Mouse (Mus musculus): ENCODE measurements at regions not wholly inside any gene's neighbourhood (a gene's known extent, or its start where the extent isn't known, plus 50 kb on each side); places are given as distances from the start of the nearest gene placed in this dataset.

GRCm38 (mm10) chr5:43441306-43441705, 74.0 kb upstream of the C1qtnf7 start:
- H3K9me3 ChIP-seq (replicated peaks; ENCODE audit: insufficient read depth, low read length), result no peaks in the 10 kb centered on the region
- no peak overlapping the region for H3K9ac ChIP-seq (ENCODE audit: control insufficient read depth, low read depth, low read length, poor library complexity, severe bottlenecking)
- no peak overlapping the region for H3K4me3 ChIP-seq (ENCODE audit: control insufficient read depth in 1 of 2, insufficient read depth in 1 of 2, low read depth in 2 of 2, low read length in 2 of 2)
- no peaks in the 10 kb centered on the region for H3K36me3 ChIP-seq (ENCODE audit: control insufficient read depth in 1 of 2, insufficient read depth in 2 of 2, low read length in 2 of 2)
- peaks cover 2 to 6% of the 10 kb centered on the region in 2 experiments; a peak in 3 of 4 replicates for H3K27me3 ChIP-seq (ENCODE audit: control insufficient read depth in 1 of 2, insufficient read depth in 2 of 2, low read length in 2 of 2)
- no peaks in the 10 kb centered on the region for H3K79me2 ChIP-seq (ENCODE audit: control insufficient read depth, insufficient read depth, low read length, poor library complexity)
- no peaks in the 10 kb centered on the region for H3K4me1 ChIP-seq (ENCODE audit: control insufficient read depth in 1 of 2, insufficient read depth in 2 of 2, low read length in 2 of 2)
- DNase-seq (ENCODE audit: low read depth, low spot score), result no peak
- no peak overlapping the region for H3K27ac ChIP-seq (ENCODE audit: control insufficient read depth, low read depth, low read length)
- TF ChIP-seq POLR2AphosphoS5 (IDR thresholded peaks at IDR 0.05; ENCODE audit: borderline replicate concordance, low read depth, low read length) (no peak), MXI1 (IDR thresholded peaks at IDR 0.05; ENCODE audit: low read depth, low read length) (no peak), E2F4 (IDR thresholded peaks at IDR 0.05; ENCODE audit: borderline replicate concordance, low read depth, low read length) (no peak), TBP (IDR thresholded peaks at IDR 0.05; ENCODE audit: low read depth, low read length) (no peak), ETS1 (IDR thresholded peaks at IDR 0.05; ENCODE audit: low read depth, low read length) (no peak), MYB (IDR thresholded peaks at IDR 0.05; ENCODE audit: low read depth, low read length) (no peak), NRF1 (IDR thresholded peaks at IDR 0.05; ENCODE audit: insufficient read depth, low read depth, low read length, poor library complexity, severe bottlenecking) (no peak), GATA1 (IDR thresholded peaks at IDR 0.05; ENCODE audit: low read depth, low read length) (no peak), CHD1 (IDR thresholded peaks at IDR 0.05; ENCODE audit: low read depth, low read length) (no peak), KAT2A (conservative IDR thresholded peaks at IDR 0.05; ENCODE audit: low read depth, low read length) (no peak), ZKSCAN1 (IDR thresholded peaks at IDR 0.05; ENCODE audit: low read depth, low read length) (no peak), TCF12 (IDR thresholded peaks at IDR 0.05; ENCODE audit: low read depth, low read length) (no peak), ZMIZ1 (IDR thresholded peaks at IDR 0.05; ENCODE audit: low read depth, low read length) (no peak), POLR2A (IDR thresholded peaks at IDR 0.05; ENCODE audit: control insufficient read depth in 1 of 2, insufficient read depth in 1 of 2, low read depth in 1 of 2, low read length in 2 of 2, poor library complexity in 1 of 2) (no peak), USF1 (IDR thresholded peaks at IDR 0.05; ENCODE audit: low read depth, low read length) (no peak), MAX (IDR thresholded peaks at IDR 0.05; ENCODE audit: low read length) (no peak), MEF2A (IDR thresholded peaks at IDR 0.05; ENCODE audit: extremely low read depth, insufficient replicate concordance, low read depth, low read length, poor library complexity, severe bottlenecking) (no peak), RAD21 (IDR thresholded peaks at IDR 0.05; ENCODE audit: low read depth, low read length) (no peak), SIN3A (IDR thresholded peaks at IDR 0.05; ENCODE audit: low read length) (no peak)

- Histone ChIP-seq H3K27ac (ENCODE audit: control insufficient read depth, low read depth, low read length) (no peak overlapping the region), H3K79me2 (ENCODE audit: control insufficient read depth, insufficient read depth, low read length, poor library complexity) (no peaks in the 10 kb centered on the region), H3K36me3 (ENCODE audit: control insufficient read depth in 1 of 2, insufficient read depth in 2 of 2, low read length in 2 of 2) (no peaks in the 10 kb centered on the region), H3K9ac (ENCODE audit: control insufficient read depth, low read depth, low read length, poor library complexity, severe bottlenecking) (no peak overlapping the region), H3K9me3 (replicated peaks; ENCODE audit: insufficient read depth, low read length) (no peaks in the 10 kb centered on the region; the same call in 1 of the 2 replicates), H3K4me3 (ENCODE audit: control insufficient read depth in 1 of 2, insufficient read depth in 1 of 2, low read depth in 2 of 2, low read length in 2 of 2) (no peak overlapping the region), H3K27me3 (ENCODE audit: control insufficient read depth in 1 of 2, insufficient read depth in 2 of 2, low read length in 2 of 2) (peaks cover 0 to 1% of the 10 kb centered on the region in 2 experiments; a peak in 2 of 4 replicates), H3K4me1 (ENCODE audit: control insufficient read depth in 1 of 2, insufficient read depth in 2 of 2, low read length in 2 of 2) (no peaks in the 10 kb centered on the region)
- DNase-seq (ENCODE audit: low read depth, low spot score), result no peak
- TF ChIP-seq SMC3 (IDR thresholded peaks at IDR 0.05; ENCODE audit: low read depth, low read length) (no peak), UBTF (IDR thresholded peaks at IDR 0.05; ENCODE audit: borderline replicate concordance, insufficient read depth, low read depth, low read length) (no peak), RCOR1 (IDR thresholded peaks at IDR 0.05; ENCODE audit: low read depth, low read length) (no peak), MAFK (IDR thresholded peaks at IDR 0.05; ENCODE audit: borderline replicate concordance, low read depth, low read length) (no peak), E2F4 (IDR thresholded peaks at IDR 0.05; ENCODE audit: borderline replicate concordance, low read depth, low read length) (no peak), MAZ (IDR thresholded peaks at IDR 0.05; ENCODE audit: low read depth, low read length) (no peak), CHD1 (IDR thresholded peaks at IDR 0.05; ENCODE audit: low read depth, low read length) (no peak), USF1 (IDR thresholded peaks at IDR 0.05; ENCODE audit: low read depth, low read length) (no peak), ZNF384 (IDR thresholded peaks at IDR 0.05; ENCODE audit: low read depth, low read length) (no peak), NRF1 (IDR thresholded peaks at IDR 0.05; ENCODE audit: insufficient read depth, low read depth, low read length, poor library complexity, severe bottlenecking) (no peak), ZC3H11A (IDR thresholded peaks at IDR 0.05; ENCODE audit: low read depth, low read length) (no peak), KAT2A (conservative IDR thresholded peaks at IDR 0.05; ENCODE audit: low read depth, low read length) (no peak), GATA1 (IDR thresholded peaks at IDR 0.05; ENCODE audit: low read depth, low read length) (no peak), RAD21 (IDR thresholded peaks at IDR 0.05; ENCODE audit: low read depth, low read length) (no peak)
Observed at GRCm38 (mm10) chr5:43444582-43445214, 70.6 kb upstream of the C1qtnf7 start.

Measured in MEL (cell line).